Mouse (Mus musculus): ENCODE measurements around the gene Gm614. TPM values are rescaled to one million over a fixed set of nuclear protein-coding genes. Genes with fewer than 3 reads are reported as not detected.

Gene Gm614
- not detected in 2 replicates for polyA plus RNA-seq (2016; fragmentation: Nextera tagmentation; extraction: Ambion mirVana)

DNA sequence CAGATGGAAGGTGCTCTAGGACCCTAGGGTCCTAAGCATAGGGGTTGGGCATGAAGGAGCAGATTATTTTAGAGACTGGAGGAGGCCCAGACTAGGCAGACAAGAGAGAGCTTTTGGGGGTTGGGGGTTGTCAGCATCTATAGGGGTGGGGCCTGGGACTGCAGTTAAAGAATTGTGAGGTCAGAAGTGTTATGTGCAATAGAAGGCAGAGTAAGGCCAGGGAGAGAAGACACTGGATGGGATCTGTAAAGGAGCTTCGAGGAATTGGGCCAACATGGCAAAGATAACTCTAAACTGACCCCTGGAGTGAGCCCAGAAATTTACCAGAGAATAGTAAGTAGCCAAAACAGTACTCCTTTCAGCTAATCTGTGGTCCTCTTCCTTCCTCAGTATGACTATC lies at the start of gene Gm614:
Gm614 (minus strand) TSS at position 101 of the 400 bp plus-strand sequence.
- Histone ChIP-seq H3K9ac (no peak within 1 kb of the TSS), H3K27me3 (replicated peaks) (no peaks in the 10 kb centered on the region), H3K27ac (no peak within 1 kb of the TSS), H3K36me3 (no peaks in the 10 kb centered on the region), H3K4me1 (no peaks in the 10 kb centered on the region), H3K4me3 (no peak within 1 kb of the TSS), H3K4me2 (replicated peaks) (no peak within 1 kb of the TSS), H3K9me3 (no peaks in the 10 kb centered on the region)
- WGBS: 95% methylated on average over 1 of the region's 1 CpGs
- ATAC-seq (ENCODE audit: low FRiP score, low read depth): no peak

GRCm38 (mm10) chrX:101309299-101309698 lies 45.5 kb upstream of the Gm614 start:
- Histone ChIP-seq H3K4me1 (peaks cover 2% of the 10 kb centered on the region; the same call in 1 of the 2 replicates), H3K36me3 (peaks cover 7% of the 10 kb centered on the region; the same call in 1 of the 2 replicates), H3K9ac (no peak overlapping the region), H3K4me2 (replicated peaks) (no peak overlapping the region), H3K27me3 (replicated peaks) (0 out of 2 replicates have a peak, but pooled peaks cover 3% of the 10 kb centered on the region), H3K9me3 (no peaks in the 10 kb centered on the region), H3K27ac (no peak overlapping the region), H3K4me3 (no peak overlapping the region)
- no peak for ATAC-seq (ENCODE audit: low FRiP score, low read depth)
- 93% methylated on average over 5 of the region's 5 CpGs for WGBS

- ATAC-seq (ENCODE audit: low FRiP score, low read depth): no peak
- H3K27ac ChIP-seq: no peak overlapping the region
These were observed 40.9 kb upstream of the Gm614 start for GRCm38 (mm10) chrX:101304646-101305045.

GRCm38 (mm10) chrX:101301654-101302053 lies 37.9 kb upstream of the Gm614 start:
- Histone ChIP-seq H3K4me3 (no peak overlapping the region), H3K9ac (no peak overlapping the region), H3K4me1 (peaks cover 11% of the 10 kb centered on the region), H3K27me3 (replicated peaks) (0 out of 2 replicates have a peak, but pooled peaks cover 3% of the 10 kb centered on the region), H3K36me3 (no peaks in the 10 kb centered on the region), H3K4me2 (replicated peaks) (peak overlapping the region; percentile 55), H3K27ac (no peak overlapping the region), H3K9me3 (no peaks in the 10 kb centered on the region)
- ATAC-seq (ENCODE audit: low FRiP score, low read depth): no peak
- WGBS: 80% methylated on average over 9 of the region's 9 CpGs

More at GRCm38 (mm10) chrX:101304646-101305045, 40.9 kb upstream of the Gm614 start:
- H3K9me3 ChIP-seq: no peaks in the 10 kb centered on the region
- H3K4me2 ChIP-seq (replicated peaks): no peak overlapping the region
- H3K4me1 ChIP-seq: peaks cover 11% of the 10 kb centered on the region
- no peak overlapping the region for H3K9ac ChIP-seq
- H3K36me3 ChIP-seq: peaks cover 4% of the 10 kb centered on the region; the same call in 1 of the 2 replicates
- 0 out of 2 replicates have a peak, but pooled peaks cover 6% of the 10 kb centered on the region for H3K27me3 ChIP-seq (replicated peaks)
- H3K4me3 ChIP-seq: no peak overlapping the region
- WGBS: 53% methylated on average over 2 of the region's 2 CpGs

GRCm38 (mm10) chrX:101300427-101301030 lies 36.7 kb upstream of the Gm614 start:
- Histone ChIP-seq H3K27ac (no peak overlapping the region), H3K4me1 (peaks cover 11% of the 10 kb centered on the region), H3K9me3 (no peaks in the 10 kb centered on the region), H3K36me3 (peaks cover 7% of the 10 kb centered on the region; the same call in 1 of the 2 replicates), H3K9ac (peak overlapping the region; percentile 54), H3K27me3 (replicated peaks) (0 out of 2 replicates have a peak, but pooled peaks cover 3% of the 10 kb centered on the region), H3K4me3 (peak overlapping the region; percentile 44), H3K4me2 (replicated peaks) (peak overlapping the region; percentile 55)
- 40% methylated on average over 13 of the region's 13 CpGs for WGBS
- ATAC-seq (ENCODE audit: low FRiP score, low read depth): peak; percentile 59

DNA sequence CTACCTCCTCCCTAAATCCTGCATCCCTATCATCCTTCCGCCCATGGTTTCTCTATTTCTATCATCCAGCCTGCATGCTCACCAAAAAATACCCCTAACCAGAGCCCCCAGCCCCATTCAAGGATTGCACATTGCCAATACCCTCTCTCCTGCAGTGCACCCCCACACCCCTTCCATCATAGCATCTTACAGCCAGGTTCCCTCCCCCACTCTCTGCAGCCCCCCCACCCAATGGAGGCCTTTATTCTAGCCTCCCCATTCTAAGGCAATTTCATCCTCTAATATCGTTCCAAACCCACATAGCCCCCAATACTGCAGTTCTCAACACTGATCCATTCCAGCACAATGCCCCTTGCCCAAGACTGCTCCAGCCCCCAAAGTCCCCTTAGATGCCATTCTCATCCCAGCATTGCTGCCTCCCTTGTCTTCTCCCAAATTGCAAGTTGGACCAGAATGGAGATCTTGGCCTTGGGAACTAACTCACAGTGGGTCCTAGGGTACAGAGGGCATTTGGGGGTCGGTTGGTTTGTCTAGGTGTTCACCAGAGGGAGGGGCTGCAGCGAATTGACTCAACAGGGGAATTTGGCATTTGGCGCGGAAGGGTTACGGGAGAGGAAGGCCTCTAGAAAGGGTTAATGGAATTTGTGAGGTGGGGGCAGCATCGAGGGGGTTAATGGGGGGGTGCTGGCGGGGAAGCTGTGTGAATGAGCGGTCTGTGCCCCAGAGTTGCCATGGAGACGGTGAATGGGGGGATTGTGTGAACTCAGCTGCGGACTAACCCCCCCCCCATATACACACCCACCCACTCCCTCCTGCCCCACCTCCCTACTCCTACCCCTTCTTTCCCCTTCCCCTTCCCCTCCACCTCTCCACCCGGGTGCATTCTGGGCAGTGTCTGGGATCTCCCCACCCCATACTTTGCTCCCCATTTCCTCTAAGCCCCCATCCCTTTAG lies 36.0 kb upstream of the Gm614 start:
- H3K27me3 ChIP-seq (replicated peaks): 0 out of 2 replicates have a peak, but pooled peaks cover 3% of the 10 kb centered on the region
- H3K9ac ChIP-seq: peak overlapping the region; percentile 54
- H3K27ac ChIP-seq: no peak overlapping the region; the same call in 1 of the 2 replicates
- H3K4me2 ChIP-seq (replicated peaks): peak overlapping the region; percentile 55
- WGBS: 15% methylated on average over 13 of the region's 13 CpGs
- H3K36me3 ChIP-seq: peaks cover 7% of the 10 kb centered on the region; the same call in 1 of the 2 replicates
- peaks cover 11% of the 10 kb centered on the region for H3K4me1 ChIP-seq
- H3K4me3 ChIP-seq: peak overlapping the region; percentile 44
- peak; percentile 76 for ATAC-seq (ENCODE audit: low FRiP score, low read depth)
- H3K9me3 ChIP-seq: no peaks in the 10 kb centered on the region

DNA sequence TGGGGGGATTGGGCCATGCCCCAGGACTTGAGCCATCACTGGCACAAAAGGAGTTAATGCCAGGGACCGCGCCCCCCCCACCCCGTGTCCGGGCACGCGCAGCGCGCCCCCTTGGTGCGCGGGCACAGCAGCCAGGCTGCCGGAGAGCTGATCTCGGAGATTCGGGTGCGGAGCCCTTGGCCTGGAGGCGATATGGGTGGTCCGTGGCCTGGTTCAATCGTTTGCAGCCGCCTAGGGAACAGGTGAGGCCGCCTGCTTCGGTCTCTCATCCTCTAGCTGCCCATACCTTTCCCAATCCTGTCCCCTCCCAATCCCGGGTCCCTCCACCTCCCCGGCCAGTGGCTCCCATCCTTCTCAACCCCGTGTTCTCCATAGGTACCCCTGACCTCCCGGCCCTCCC lies 35.3 kb upstream of the Gm614 start, which contains the start of gene Nlgn3:
Nlgn3 (plus strand) TSS at position 114 of the 400 bp plus-strand sequence.
- WGBS: 24% methylated on average over 23 of the region's 24 CpGs
- peak within 1 kb of the TSS; percentile 54 for H3K9ac ChIP-seq
- peak; percentile 25 for ATAC-seq (ENCODE audit: low FRiP score, low read depth)
- no peaks in the 10 kb centered on the region for H3K9me3 ChIP-seq
- peak within 1 kb of the TSS; percentile 55 for H3K4me2 ChIP-seq (replicated peaks)
- no peak within 1 kb of the TSS; the same call in 1 of the 2 replicates for H3K27ac ChIP-seq
- H3K27me3 ChIP-seq (replicated peaks): 0 out of 2 replicates have a peak, but pooled peaks cover 3% of the 10 kb centered on the region
- H3K4me3 ChIP-seq: peak within 1 kb of the TSS; percentile 44
- peaks cover 11% of the 10 kb centered on the region for H3K4me1 ChIP-seq
- H3K36me3 ChIP-seq: peaks cover 7% of the 10 kb centered on the region; the same call in 1 of the 2 replicates

GRCm38 (mm10) chrX:101290111-101290510 lies 26.3 kb upstream of the Gm614 start:
- WGBS: 90% methylated on average over 10 of the region's 10 CpGs
- Histone ChIP-seq H3K9ac (no peak overlapping the region), H3K27me3 (replicated peaks) (no peaks in the 10 kb centered on the region), H3K36me3 (peaks cover 66% of the 10 kb centered on the region), H3K4me3 (no peak overlapping the region), H3K4me1 (no peaks in the 10 kb centered on the region), H3K4me2 (replicated peaks) (no peak overlapping the region), H3K27ac (no peak overlapping the region), H3K9me3 (no peaks in the 10 kb centered on the region)
- no peak for ATAC-seq (ENCODE audit: low FRiP score, low read depth)

- H3K27ac ChIP-seq: no peak overlapping the region
- H3K4me2 ChIP-seq (replicated peaks): no peak overlapping the region
- H3K9ac ChIP-seq: no peak overlapping the region
- no peak for ATAC-seq (ENCODE audit: low FRiP score, low read depth)
- peaks cover 65% of the 10 kb centered on the region for H3K36me3 ChIP-seq
- H3K4me1 ChIP-seq: no peaks in the 10 kb centered on the region
- H3K4me3 ChIP-seq: no peak overlapping the region
- WGBS: 94% methylated on average over 7 of the region's 7 CpGs
- H3K9me3 ChIP-seq: no peaks in the 10 kb centered on the region
- no peaks in the 10 kb centered on the region for H3K27me3 ChIP-seq (replicated peaks)
These were observed 25.2 kb upstream of the Gm614 start for GRCm38 (mm10) chrX:101289037-101289436.

DNA sequence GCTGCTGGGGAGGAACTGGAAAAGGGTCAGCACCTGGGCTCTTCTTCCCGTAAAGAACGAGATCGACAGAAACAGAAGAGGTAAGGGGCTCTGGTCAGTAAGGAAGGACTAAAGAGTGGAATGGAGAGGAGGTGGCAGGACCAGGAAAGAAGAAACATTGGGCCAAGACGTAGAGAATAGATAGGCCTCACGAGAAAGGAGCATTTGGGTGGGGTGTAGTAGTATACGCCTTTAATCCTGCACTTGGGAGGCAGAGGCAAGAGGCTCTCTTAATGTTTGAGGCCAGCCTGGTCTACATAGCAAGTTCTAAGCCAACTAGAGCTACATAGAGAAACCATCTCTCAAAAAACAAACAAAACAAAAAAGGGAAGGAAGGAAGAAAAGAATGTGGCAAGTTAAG lies 24.6 kb upstream of the Gm614 start:
- Histone ChIP-seq H3K27me3 (replicated peaks) (no peaks in the 10 kb centered on the region), H3K27ac (no peak overlapping the region), H3K4me1 (no peaks in the 10 kb centered on the region), H3K4me2 (replicated peaks) (no peak overlapping the region), H3K9me3 (no peaks in the 10 kb centered on the region), H3K36me3 (peaks cover 63% of the 10 kb centered on the region), H3K4me3 (no peak overlapping the region), H3K9ac (no peak overlapping the region)
- WGBS: 90% methylated on average over 6 of the region's 6 CpGs
- ATAC-seq (ENCODE audit: low FRiP score, low read depth): no peak

GRCm38 (mm10) chrX:101287543-101287942 lies 23.8 kb upstream of the Gm614 start:
- no peaks in the 10 kb centered on the region for H3K27me3 ChIP-seq (replicated peaks)
- peaks cover 64% of the 10 kb centered on the region for H3K36me3 ChIP-seq
- no peak overlapping the region for H3K9ac ChIP-seq
- WGBS: 84% methylated on average over 3 of the region's 3 CpGs
- no peak overlapping the region for H3K4me3 ChIP-seq
- no peak for ATAC-seq (ENCODE audit: low FRiP score, low read depth)
- no peak overlapping the region for H3K27ac ChIP-seq
- H3K4me2 ChIP-seq (replicated peaks): no peak overlapping the region
- H3K9me3 ChIP-seq: no peaks in the 10 kb centered on the region
- no peaks in the 10 kb centered on the region for H3K4me1 ChIP-seq
